Mouse (Mus musculus): ENCODE measurements around the gene Arl11. TPM values are rescaled to one million over a fixed set of nuclear protein-coding genes. Genes with fewer than 3 reads are reported as not detected.
A peak's percentile ranks its signal among the peaks of the same experiment; 100 is the strongest.

Arl11 gene
- polyA plus RNA-seq, 1 experiment: not detected

DNA sequence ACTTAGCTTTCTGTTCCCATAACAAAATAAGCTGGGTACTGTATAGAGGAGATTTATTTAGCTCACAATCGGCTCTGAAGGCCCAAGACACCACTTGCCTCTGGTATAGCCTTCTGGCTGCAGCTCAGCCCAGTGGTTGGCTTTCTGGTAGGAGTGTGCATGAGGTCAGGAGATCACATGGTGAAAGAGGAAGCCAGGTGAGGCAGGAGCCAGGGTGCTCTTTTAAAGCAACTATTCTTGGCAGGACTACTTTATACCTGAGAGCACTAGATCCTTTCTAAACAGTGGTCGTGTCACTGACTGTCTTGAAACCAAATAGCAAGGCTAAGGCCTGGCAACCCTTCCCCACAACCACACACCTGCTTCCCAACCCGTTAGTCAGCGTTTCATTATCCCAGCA lies 40.3 kb downstream of the Arl11 start:
- Histone ChIP-seq H3K79me2 (ENCODE audit: control insufficient read depth, insufficient read depth) (no peaks in the 10 kb centered on the region), H3K4me3 (no peak overlapping the region), H3K27me3 (ENCODE audit: control insufficient read depth, insufficient read depth, insufficient read length) (no peaks in the 10 kb centered on the region), H3K4me2 (ENCODE audit: low read depth) (no peak overlapping the region), H3ac (ENCODE audit: control insufficient read depth, insufficient read length) (no peak overlapping the region), H3K36me3 (ENCODE audit: control insufficient read depth, insufficient read depth) (no peaks in the 10 kb centered on the region)
- TF ChIP-seq USF1 (IDR thresholded peaks at IDR 0.05; ENCODE audit: low read depth) (no peak), TCF3 (IDR thresholded peaks at IDR 0.05; ENCODE audit: insufficient read length, low read depth) (no peak), MYOD1 (IDR thresholded peaks at IDR 0.05; ENCODE audit: control insufficient read depth in 1 of 3, insufficient read length in 2 of 3, low read depth in 2 of 3) (no peak), SRF (IDR thresholded peaks at IDR 0.05; ENCODE audit: control insufficient read depth, insufficient read length, low read depth) (no peak), MAX (IDR thresholded peaks at IDR 0.05; ENCODE audit: low read depth) (no peak), POLR2AphosphoS2 (IDR thresholded peaks at IDR 0.05; ENCODE audit: insufficient read length, low read depth) (no peak), REST (IDR thresholded peaks at IDR 0.05; ENCODE audit: insufficient read depth, insufficient read length) (no peak), TCF12 (IDR thresholded peaks at IDR 0.05; ENCODE audit: insufficient read depth, poor library complexity, severe bottlenecking) (no peak), CEBPB (IDR thresholded peaks at IDR 0.05; ENCODE audit: insufficient read depth, poor library complexity, severe bottlenecking) (no peak), E2F4 (IDR thresholded peaks at IDR 0.05; ENCODE audit: insufficient read depth) (no peak)

DNA sequence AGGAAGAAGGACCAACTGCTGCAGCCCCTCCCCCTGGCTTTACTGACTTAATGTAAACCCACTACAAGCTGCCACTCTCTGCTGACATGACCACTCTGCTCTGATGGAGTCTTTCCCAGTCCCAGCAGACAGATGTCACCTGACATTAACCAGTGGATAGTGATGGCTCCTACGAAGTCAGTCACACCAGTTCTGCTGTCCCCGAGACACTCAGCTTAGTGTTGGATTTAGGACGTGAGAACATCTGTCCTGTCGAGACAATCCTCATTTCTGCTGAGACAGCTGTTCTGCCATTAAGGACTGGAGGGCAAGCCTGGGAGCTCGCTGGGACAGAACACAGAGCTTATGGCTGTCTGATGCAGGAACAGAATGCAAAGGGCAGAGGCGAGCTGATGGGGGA lies 41.3 kb downstream of the Arl11 start:
- Histone ChIP-seq H3K4me2 (ENCODE audit: low read depth) (no peak overlapping the region), H3K36me3 (ENCODE audit: control insufficient read depth, insufficient read depth) (no peaks in the 10 kb centered on the region), H3K4me3 (no peak overlapping the region), H3K79me2 (ENCODE audit: control insufficient read depth, insufficient read depth) (no peaks in the 10 kb centered on the region), H3K27me3 (ENCODE audit: control insufficient read depth, insufficient read depth, insufficient read length) (no peaks in the 10 kb centered on the region), H3ac (ENCODE audit: control insufficient read depth, insufficient read length) (no peak overlapping the region)
- no peak for TF ChIP-seq REST (IDR thresholded peaks at IDR 0.05; ENCODE audit: insufficient read depth, insufficient read length)
- no peak for TF ChIP-seq TCF3 (IDR thresholded peaks at IDR 0.05; ENCODE audit: insufficient read length, low read depth)
- TF ChIP-seq E2F4 (IDR thresholded peaks at IDR 0.05; ENCODE audit: insufficient read depth): no peak
- no peak for TF ChIP-seq CEBPB (IDR thresholded peaks at IDR 0.05; ENCODE audit: insufficient read depth, poor library complexity, severe bottlenecking)
- TF ChIP-seq SRF (IDR thresholded peaks at IDR 0.05; ENCODE audit: control insufficient read depth, insufficient read length, low read depth): no peak
- TF ChIP-seq TCF12 (IDR thresholded peaks at IDR 0.05; ENCODE audit: insufficient read depth, poor library complexity, severe bottlenecking): no peak
- TF ChIP-seq MYOD1 (IDR thresholded peaks at IDR 0.05; ENCODE audit: control insufficient read depth in 1 of 3, insufficient read length in 2 of 3, low read depth in 2 of 3): no peak
- TF ChIP-seq USF1 (IDR thresholded peaks at IDR 0.05; ENCODE audit: low read depth): no peak
- TF ChIP-seq MAX (IDR thresholded peaks at IDR 0.05; ENCODE audit: low read depth): no peak

DNA sequence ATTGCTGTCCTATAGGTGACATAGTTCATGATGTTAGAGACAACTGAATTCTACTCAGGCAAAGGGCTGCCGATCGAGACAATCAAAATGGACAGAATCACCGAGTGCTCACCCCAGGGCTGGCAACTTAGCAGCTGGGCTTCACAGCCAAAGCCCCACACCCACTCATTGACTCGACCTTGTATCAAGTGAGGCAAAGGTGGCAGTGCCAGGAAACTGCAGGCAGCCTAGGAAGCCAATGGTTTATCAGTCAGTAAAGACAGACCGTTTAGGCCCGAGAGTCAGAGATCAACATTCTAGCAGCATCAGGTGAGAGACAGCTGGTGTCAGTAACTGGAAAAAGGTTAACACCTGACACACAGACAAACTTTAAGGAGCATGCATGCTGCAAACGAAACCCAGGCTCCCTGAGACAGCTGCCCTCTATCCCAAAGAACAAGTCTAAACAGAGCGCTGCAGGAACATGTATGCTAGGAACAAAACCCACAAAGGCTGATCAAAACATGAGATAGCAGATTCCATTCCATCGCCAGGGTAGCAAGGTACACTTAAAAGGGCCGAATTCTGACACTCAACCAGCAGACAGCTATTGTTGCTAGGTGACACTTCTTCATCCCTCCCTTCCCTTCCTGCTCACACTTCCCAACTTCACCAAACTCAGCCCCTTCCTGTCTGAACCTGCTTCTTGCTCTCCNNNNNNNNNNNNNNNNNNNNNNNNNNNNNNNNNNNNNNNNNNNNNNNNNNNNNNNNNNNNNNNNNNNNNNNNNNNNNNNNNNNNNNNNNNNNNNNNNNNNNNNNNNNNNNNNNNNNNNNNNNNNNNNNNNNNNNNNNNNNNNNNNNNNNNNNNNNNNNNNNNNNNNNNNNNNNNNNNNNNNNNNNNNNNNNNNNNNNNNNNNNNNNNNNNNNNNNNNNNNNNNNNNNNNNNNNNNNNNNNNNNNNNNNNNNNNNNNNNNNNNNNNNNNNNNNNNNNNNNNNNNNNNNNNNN lies 45.0 kb downstream of the Arl11 start:
- H3ac ChIP-seq (ENCODE audit: control insufficient read depth, insufficient read length): no peak overlapping the region
- H3K36me3 ChIP-seq (ENCODE audit: control insufficient read depth, insufficient read depth): no peaks in the 10 kb centered on the region
- no peaks in the 10 kb centered on the region for H3K79me2 ChIP-seq (ENCODE audit: control insufficient read depth, insufficient read depth)
- no peak overlapping the region for H3K4me2 ChIP-seq (ENCODE audit: low read depth)
- H3K27me3 ChIP-seq (ENCODE audit: control insufficient read depth, insufficient read depth, insufficient read length): no peaks in the 10 kb centered on the region
- no peak for TF ChIP-seq TCF12 (IDR thresholded peaks at IDR 0.05; ENCODE audit: insufficient read depth, poor library complexity, severe bottlenecking)
- TF ChIP-seq CEBPB (IDR thresholded peaks at IDR 0.05; ENCODE audit: insufficient read depth, poor library complexity, severe bottlenecking): no peak
- TF ChIP-seq TCF3 (IDR thresholded peaks at IDR 0.05; ENCODE audit: insufficient read length, low read depth): no peak
- no peak for TF ChIP-seq MYOG (IDR thresholded peaks at IDR 0.05; ENCODE audit: control insufficient read depth in 1 of 3, insufficient read depth in 1 of 3, insufficient read length in 2 of 3, low read depth in 2 of 3)
- TF ChIP-seq E2F4 (IDR thresholded peaks at IDR 0.05; ENCODE audit: insufficient read depth): no peak
- no peak for TF ChIP-seq MAX (IDR thresholded peaks at IDR 0.05; ENCODE audit: low read depth)
- TF ChIP-seq POLR2A (IDR thresholded peaks at IDR 0.05; ENCODE audit: insufficient read length, low read depth): no peak
- TF ChIP-seq MYOD1 (IDR thresholded peaks at IDR 0.05; ENCODE audit: control insufficient read depth in 1 of 3, insufficient read length in 2 of 3, low read depth in 2 of 3): no peak
- no peak overlapping the region for H3K4me3 ChIP-seq

DNA sequence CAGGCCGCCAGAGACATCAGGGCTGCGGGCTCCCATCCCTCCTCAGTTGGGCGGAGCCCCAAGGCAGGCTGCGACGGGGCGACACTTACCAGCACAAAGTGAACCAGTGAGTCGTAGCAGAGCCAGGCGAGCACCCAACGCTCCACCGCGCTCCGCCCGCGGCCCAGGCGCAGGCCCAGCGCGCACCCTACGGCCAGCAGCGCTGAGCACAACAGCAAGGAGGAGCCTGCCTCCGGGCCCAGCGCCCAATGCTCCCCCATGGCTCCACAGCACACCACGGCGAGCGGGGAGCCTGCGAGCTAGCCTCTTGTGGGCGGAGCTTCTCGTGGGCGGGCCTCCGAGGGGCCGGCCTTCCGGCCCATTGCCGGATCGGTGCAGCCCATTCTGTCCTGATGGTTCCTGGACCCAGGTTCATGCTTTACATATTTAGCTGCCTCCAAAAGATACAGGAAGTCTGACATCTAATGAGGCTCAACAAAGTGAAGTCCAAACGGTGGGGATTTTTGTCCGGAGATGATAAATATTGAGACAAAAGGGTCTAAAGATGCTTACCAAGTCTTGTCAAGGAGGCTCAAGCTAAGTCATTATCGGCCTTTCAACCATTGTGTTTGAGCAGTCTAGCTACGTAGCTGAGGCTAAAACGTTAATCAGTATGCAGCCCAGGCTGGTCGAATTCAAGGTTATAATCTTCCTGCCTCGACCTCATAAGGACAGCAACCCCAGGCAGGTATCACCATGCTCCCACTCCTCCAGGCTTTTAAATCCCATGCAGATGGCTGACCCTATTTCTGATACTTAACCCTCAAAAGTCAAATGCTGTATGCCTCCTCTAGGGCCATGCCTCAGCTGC lies 50.8 kb downstream of the Arl11 start, which contains the start of gene Ebpl:
Gene Ebpl, minus strand, starts transcription at position 309 of the 850 bp plus-strand sequence.
- no peaks in the 10 kb centered on the region for H3K27me3 ChIP-seq (ENCODE audit: control insufficient read depth, insufficient read depth, insufficient read length)
- peak; percentile 87 for TF ChIP-seq POLR2A (IDR thresholded peaks at IDR 0.05; ENCODE audit: insufficient read length, low read depth)
- no peak for TF ChIP-seq USF1 (IDR thresholded peaks at IDR 0.05; ENCODE audit: low read depth)
- TF ChIP-seq MYOD1 (IDR thresholded peaks at IDR 0.05; ENCODE audit: control insufficient read depth in 1 of 3, insufficient read length in 2 of 3, low read depth in 2 of 3): no peak
- no peak for TF ChIP-seq E2F4 (IDR thresholded peaks at IDR 0.05; ENCODE audit: insufficient read depth)
- peak; percentile 73 for TF ChIP-seq POLR2AphosphoS2 (IDR thresholded peaks at IDR 0.05; ENCODE audit: insufficient read length, low read depth)
- TF ChIP-seq MAX (IDR thresholded peaks at IDR 0.05; ENCODE audit: low read depth): no peak
- TF ChIP-seq CEBPB (IDR thresholded peaks at IDR 0.05; ENCODE audit: insufficient read depth, poor library complexity, severe bottlenecking): no peak
- no peak for TF ChIP-seq TCF12 (IDR thresholded peaks at IDR 0.05; ENCODE audit: insufficient read depth, poor library complexity, severe bottlenecking)
- TF ChIP-seq SRF (IDR thresholded peaks at IDR 0.05; ENCODE audit: control insufficient read depth, insufficient read length, low read depth): no peak
- TF ChIP-seq TCF3 (IDR thresholded peaks at IDR 0.05; ENCODE audit: insufficient read length, low read depth): no peak
- TF ChIP-seq REST (IDR thresholded peaks at IDR 0.05; ENCODE audit: insufficient read depth, insufficient read length): no peak
- no peak for TF ChIP-seq MYOG (IDR thresholded peaks at IDR 0.05; ENCODE audit: control insufficient read depth in 1 of 3, insufficient read depth in 1 of 3, insufficient read length in 2 of 3, low read depth in 2 of 3)
- H3K4me2 ChIP-seq (ENCODE audit: low read depth): peak within 1 kb of the TSS; percentile 75
- H3ac ChIP-seq (ENCODE audit: control insufficient read depth, insufficient read length): peak within 1 kb of the TSS; percentile 16
- H3K36me3 ChIP-seq (ENCODE audit: control insufficient read depth, insufficient read depth): peaks cover 6% of the 10 kb centered on the region
- peak within 1 kb of the TSS; percentile 20 for H3K4me3 ChIP-seq
- H3K79me2 ChIP-seq (ENCODE audit: control insufficient read depth, insufficient read depth): no peaks in the 10 kb centered on the region
